Mouse (Mus musculus): ENCODE data around the gene Ppp6r1. TPM values are rescaled to one million over a fixed set of nuclear protein-coding genes. Genes with fewer than 3 reads are reported as not detected.

The Ppp6r1 gene
- total and polyA plus RNA-seq, 2 experiments from 2014 or later = 9.4 to 142 TPM

GRCm38 (mm10) chr7:4659911-4660443, 1.2 kb upstream of the Ppp6r1 start:
- H3K27ac ChIP-seq = peak overlapping the region; percentile 95
- peak overlapping the region; percentile 97 for H3K4me2 ChIP-seq (ENCODE audit: low read depth, low read length)
- H3K9ac ChIP-seq (replicated peaks; ENCODE audit: low read length) = peak overlapping the region; percentile 92
- H3K36me3 ChIP-seq (ENCODE audit: insufficient read depth, low read length) = peaks cover 14% of the 10 kb centered on the region; the same call in 1 of the 2 replicates
- no peak for TF ChIP-seq CTCF (IDR thresholded peaks at IDR 0.05; ENCODE audit: low read depth)
- no peaks in the 10 kb centered on the region for H3K9me3 ChIP-seq (ENCODE audit: low read length)
- H3K27me3 ChIP-seq (ENCODE audit: insufficient read depth, low read length) = no peaks in the 10 kb centered on the region
- 29% methylated on average over 3 of the region's 3 CpGs for WGBS
- ATAC-seq = no peak
- H3K4me3 ChIP-seq (ENCODE audit: low read length) = peak overlapping the region; percentile 86
- peak; percentile 60 for DNase-seq (ENCODE audit: low spot score)
- H3K4me1 ChIP-seq (ENCODE audit: insufficient read depth, low read length) = peaks cover 28% of the 10 kb centered on the region

- peak overlapping the region; percentile 95 for H3K27ac ChIP-seq
- H3K36me3 ChIP-seq (ENCODE audit: insufficient read depth, low read length) = peaks cover 5% of the 10 kb centered on the region; the same call in 1 of the 2 replicates
- H3K9me3 ChIP-seq (ENCODE audit: low read length) = no peaks in the 10 kb centered on the region
- H3K4me2 ChIP-seq (ENCODE audit: low read depth, low read length) = peak overlapping the region; percentile 97
- ATAC-seq = peak; percentile 74
- H3K4me1 ChIP-seq (ENCODE audit: insufficient read depth, low read length) = peaks cover 28% of the 10 kb centered on the region
- peak; percentile 71 for DNase-seq (ENCODE audit: low spot score)
- under 1% methylated on average over 67 of the region's 78 CpGs for WGBS
- peak overlapping the region; percentile 86 for H3K4me3 ChIP-seq (ENCODE audit: low read length)
- no peak for TF ChIP-seq CTCF (IDR thresholded peaks at IDR 0.05; ENCODE audit: low read depth)
- no peaks in the 10 kb centered on the region for H3K27me3 ChIP-seq (ENCODE audit: insufficient read depth, low read length)
- H3K9ac ChIP-seq (replicated peaks; ENCODE audit: low read length) = peak overlapping the region; percentile 92
Measured at GRCm38 (mm10) chr7:4658128-4658907, 501 bp downstream of the Ppp6r1 start.

- H3K27me3 ChIP-seq (ENCODE audit: insufficient read depth, low read length) = no peaks in the 10 kb centered on the region
- H3K4me1 ChIP-seq (ENCODE audit: insufficient read depth, low read length) = peaks cover 28% of the 10 kb centered on the region
- WGBS = 50% methylated on average over 9 of the region's 9 CpGs
- H3K9me3 ChIP-seq (ENCODE audit: low read length) = no peaks in the 10 kb centered on the region
- ATAC-seq (no peak), DNase-seq (ENCODE audit: low spot score) (no peak)
- H3K27ac ChIP-seq = peak overlapping the region; percentile 95
- H3K4me2 ChIP-seq (ENCODE audit: low read depth, low read length) = peak overlapping the region; percentile 97
- H3K9ac ChIP-seq (replicated peaks; ENCODE audit: low read length) = peak overlapping the region; percentile 92
- peaks cover 3% of the 10 kb centered on the region; the same call in 1 of the 2 replicates for H3K36me3 ChIP-seq (ENCODE audit: insufficient read depth, low read length)
- no peak for TF ChIP-seq CTCF (IDR thresholded peaks at IDR 0.05; ENCODE audit: low read depth)
- peak overlapping the region; percentile 86 for H3K4me3 ChIP-seq (ENCODE audit: low read length)
Measured at GRCm38 (mm10) chr7:4657521-4658127, 1.2 kb downstream of the Ppp6r1 start.

GRCm38 (mm10) chr7:4656818-4657217, 2.0 kb downstream of the Ppp6r1 start:
- whole genome bisulfite sequencing = 50% methylated on average over 1 of the region's 1 CpGs
- Histone ChIP-seq H3K9me3 (ENCODE audit: low read length) (no peaks in the 10 kb centered on the region), H3K4me1 (ENCODE audit: insufficient read depth, low read length) (peaks cover 28% of the 10 kb centered on the region), H3K4me2 (ENCODE audit: low read depth, low read length) (peak overlapping the region; percentile 97), H3K27me3 (ENCODE audit: insufficient read depth, low read length) (no peaks in the 10 kb centered on the region), H3K9ac (replicated peaks; ENCODE audit: low read length) (peak overlapping the region; percentile 92; the same call in 1 of the 2 replicates), H3K36me3 (ENCODE audit: insufficient read depth, low read length) (0 out of 2 replicates have a peak, but pooled peaks cover 5% of the 10 kb centered on the region), H3K4me3 (ENCODE audit: low read length) (no peak overlapping the region), H3K27ac (no peak overlapping the region)
- ATAC-seq (no peak), DNase-seq (ENCODE audit: low spot score) (no peak)
- TF ChIP-seq CTCF (IDR thresholded peaks at IDR 0.05; ENCODE audit: low read depth) = no peak

- H3K27ac ChIP-seq = no peak overlapping the region
- no peak for ATAC-seq
- DNase-seq (ENCODE audit: low spot score) = no peak
- no peaks in the 10 kb centered on the region for H3K9me3 ChIP-seq (ENCODE audit: low read length)
- peak overlapping the region; percentile 97; the same call in 1 of the 2 replicates for H3K4me2 ChIP-seq (ENCODE audit: low read depth, low read length)
- H3K4me1 ChIP-seq (ENCODE audit: insufficient read depth, low read length) = peaks cover 28% of the 10 kb centered on the region
- 0 out of 2 replicates have a peak, but pooled peaks cover 9% of the 10 kb centered on the region for H3K36me3 ChIP-seq (ENCODE audit: insufficient read depth, low read length)
- H3K27me3 ChIP-seq (ENCODE audit: insufficient read depth, low read length) = no peaks in the 10 kb centered on the region
- H3K9ac ChIP-seq (replicated peaks; ENCODE audit: low read length) = no peak overlapping the region
- no peak for TF ChIP-seq CTCF (IDR thresholded peaks at IDR 0.05; ENCODE audit: low read depth)
- no peak overlapping the region for H3K4me3 ChIP-seq (ENCODE audit: low read length)
- WGBS = 45% methylated on average over 1 of the region's 1 CpGs
Measured at GRCm38 (mm10) chr7:4655916-4656315, 2.9 kb downstream of the Ppp6r1 start.

GRCm38 (mm10) chr7:4655393-4655792, 3.4 kb downstream of the Ppp6r1 start:
- no peak for TF ChIP-seq CTCF (IDR thresholded peaks at IDR 0.05; ENCODE audit: low read depth)
- Histone ChIP-seq H3K36me3 (ENCODE audit: insufficient read depth, low read length) (0 out of 2 replicates have a peak, but pooled peaks cover 9% of the 10 kb centered on the region), H3K4me2 (ENCODE audit: low read depth, low read length) (no peak overlapping the region), H3K9me3 (ENCODE audit: low read length) (no peaks in the 10 kb centered on the region), H3K4me1 (ENCODE audit: insufficient read depth, low read length) (peaks cover 28% of the 10 kb centered on the region), H3K9ac (replicated peaks; ENCODE audit: low read length) (no peak overlapping the region), H3K27me3 (ENCODE audit: insufficient read depth, low read length) (no peaks in the 10 kb centered on the region), H3K27ac (no peak overlapping the region), H3K4me3 (ENCODE audit: low read length) (no peak overlapping the region)
- DNase-seq (ENCODE audit: low spot score) = no peak
- no peak for ATAC-seq
- WGBS = 94% methylated on average over 4 of the region's 4 CpGs

Data from hindbrain, postnatal 0 days (tissue).